Mouse (Mus musculus): ENCODE data around the gene Gm6309. TPM values are rescaled to one million over a fixed set of nuclear protein-coding genes. Genes with fewer than 3 reads are reported as not detected.
"Not testable (repeated sequence)": the region's sequence is repeated elsewhere in the genome, so short reads cannot be mapped to it uniquely, and the experiment has no call there.

The Gm6309 gene
- polyA plus RNA-seq (2016; fragmentation: Nextera tagmentation; extraction: Ambion mirVana), result not detected in 2 replicates

- H3K9me3 ChIP-seq (replicated peaks); H3K4me3 ChIP-seq; H3K27ac ChIP-seq; H3K9ac ChIP-seq; H3K4me1 ChIP-seq; H3K4me2 ChIP-seq (replicated peaks); H3K27me3 ChIP-seq; ATAC-seq (ENCODE audit: low FRiP score); H3K36me3 ChIP-seq: not testable (repeated sequence)
- WGBS, result 83% methylated on average over 2 of the region's 2 CpGs
Measured at GRCm38 (mm10) chr5:146170621-146171020, at the start of gene Gm6309. Gene Gm6309 (minus strand): TSS chr5:146170721.

GRCm38 (mm10) chr5:146205537-146205936 lies 35.0 kb upstream of the Gm6309 start:
- 94% methylated on average over 5 of the region's 5 CpGs for WGBS
- H3K36me3 ChIP-seq, result peaks cover 82% of the 10 kb centered on the region
- ATAC-seq (ENCODE audit: low FRiP score), result no peak

GRCm38 (mm10) chr5:146203921-146204320 lies 33.4 kb upstream of the Gm6309 start:
- peaks cover 70% of the 10 kb centered on the region for H3K36me3 ChIP-seq
- no peaks in the 10 kb centered on the region for H3K4me1 ChIP-seq
- no peak overlapping the region for H3K9ac ChIP-seq
- H3K4me2 ChIP-seq (replicated peaks), result no peak overlapping the region
- no peak overlapping the region for H3K27ac ChIP-seq
- no peaks in the 10 kb centered on the region for H3K27me3 ChIP-seq
- H3K4me3 ChIP-seq, result no peak overlapping the region
- 89% methylated on average over 2 of the region's 2 CpGs for WGBS
- H3K9me3 ChIP-seq (replicated peaks), result 0 out of 2 replicates have a peak, but pooled peaks cover 4% of the 10 kb centered on the region
- no peak for ATAC-seq (ENCODE audit: low FRiP score)

More at GRCm38 (mm10) chr5:146205537-146205936, 35.0 kb upstream of the Gm6309 start:
- no peaks in the 10 kb centered on the region for H3K27me3 ChIP-seq
- no peak overlapping the region for H3K9ac ChIP-seq
- H3K4me2 ChIP-seq (replicated peaks), result no peak overlapping the region
- 0 out of 2 replicates have a peak, but pooled peaks cover 4% of the 10 kb centered on the region for H3K9me3 ChIP-seq (replicated peaks)
- no peak overlapping the region for H3K4me3 ChIP-seq
- no peak overlapping the region for H3K27ac ChIP-seq
- no peaks in the 10 kb centered on the region for H3K4me1 ChIP-seq

- no peak overlapping the region for H3K27ac ChIP-seq
- no peak overlapping the region for H3K4me2 ChIP-seq (replicated peaks)
- no peaks in the 10 kb centered on the region for H3K27me3 ChIP-seq
- H3K4me3 ChIP-seq, result no peak overlapping the region
- H3K36me3 ChIP-seq, result peaks cover 37% of the 10 kb centered on the region
- H3K4me1 ChIP-seq, result no peaks in the 10 kb centered on the region
- H3K9ac ChIP-seq, result no peak overlapping the region
- 95% methylated on average over 6 of the region's 6 CpGs for WGBS
- ATAC-seq (ENCODE audit: low FRiP score), result no peak
- H3K9me3 ChIP-seq (replicated peaks), result 0 out of 2 replicates have a peak, but pooled peaks cover 4% of the 10 kb centered on the region
Measured at GRCm38 (mm10) chr5:146200580-146200979, 30.1 kb upstream of the Gm6309 start.

- Histone ChIP-seq H3K4me3 (no peak overlapping the region), H3K36me3 (peaks cover 27% of the 10 kb centered on the region), H3K9me3 (replicated peaks) (0 out of 2 replicates have a peak, but pooled peaks cover 4% of the 10 kb centered on the region), H3K9ac (no peak overlapping the region), H3K27ac (no peak overlapping the region), H3K27me3 (no peaks in the 10 kb centered on the region), H3K4me1 (no peaks in the 10 kb centered on the region), H3K4me2 (replicated peaks) (no peak overlapping the region)
- 81% methylated on average over 2 of the region's 2 CpGs for WGBS
- ATAC-seq (ENCODE audit: low FRiP score), result no peak
Measured at GRCm38 (mm10) chr5:146199540-146199939, 29.0 kb upstream of the Gm6309 start.

- H3K4me3 ChIP-seq, result no peak overlapping the region
- H3K27ac ChIP-seq, result no peak overlapping the region
- ATAC-seq (ENCODE audit: low FRiP score), result no peak
- 0 out of 2 replicates have a peak, but pooled peaks cover 4% of the 10 kb centered on the region for H3K9me3 ChIP-seq (replicated peaks)
- H3K27me3 ChIP-seq, result no peaks in the 10 kb centered on the region
- no peak overlapping the region for H3K4me2 ChIP-seq (replicated peaks)
- no peak overlapping the region for H3K9ac ChIP-seq
- H3K36me3 ChIP-seq, result peaks cover 22% of the 10 kb centered on the region
- H3K4me1 ChIP-seq, result no peaks in the 10 kb centered on the region
Measured at GRCm38 (mm10) chr5:146199073-146199472, 28.6 kb upstream of the Gm6309 start.

GRCm38 (mm10) chr5:146193360-146193759 lies 22.8 kb upstream of the Gm6309 start:
- H3K9me3 ChIP-seq (replicated peaks), result 0 out of 2 replicates have a peak, but pooled peaks cover 5% of the 10 kb centered on the region
- H3K9ac ChIP-seq, result no peak overlapping the region
- no peak overlapping the region for H3K4me3 ChIP-seq
- no peak overlapping the region for H3K4me2 ChIP-seq (replicated peaks)
- WGBS, result 82% methylated on average over 8 of the region's 8 CpGs
- ATAC-seq (ENCODE audit: low FRiP score), result no peak
- no peaks in the 10 kb centered on the region for H3K27me3 ChIP-seq
- H3K27ac ChIP-seq, result no peak overlapping the region
- no peaks in the 10 kb centered on the region for H3K4me1 ChIP-seq
- H3K36me3 ChIP-seq, result no peaks in the 10 kb centered on the region; the same call in 1 of the 2 replicates

- Histone ChIP-seq H3K27ac (no peak overlapping the region), H3K4me1 (no peaks in the 10 kb centered on the region), H3K36me3 (no peaks in the 10 kb centered on the region; the same call in 1 of the 2 replicates), H3K4me2 (replicated peaks) (no peak overlapping the region), H3K9me3 (replicated peaks) (0 out of 2 replicates have a peak, but pooled peaks cover 5% of the 10 kb centered on the region), H3K27me3 (no peaks in the 10 kb centered on the region), H3K9ac (no peak overlapping the region), H3K4me3 (no peak overlapping the region)
- no peak for ATAC-seq (ENCODE audit: low FRiP score)
- WGBS, result 65% methylated on average over 3 of the region's 3 CpGs
Measured at GRCm38 (mm10) chr5:146190501-146191269, 20.2 kb upstream of the Gm6309 start.

GRCm38 (mm10) chr5:146190093-146190492 lies 19.6 kb upstream of the Gm6309 start:
- no peak for ATAC-seq (ENCODE audit: low FRiP score)
- Histone ChIP-seq H3K27me3 (no peaks in the 10 kb centered on the region), H3K4me3 (no peak overlapping the region), H3K9me3 (replicated peaks) (0 out of 2 replicates have a peak, but pooled peaks cover 5% of the 10 kb centered on the region), H3K36me3 (no peaks in the 10 kb centered on the region; the same call in 1 of the 2 replicates), H3K27ac (no peak overlapping the region), H3K4me1 (no peaks in the 10 kb centered on the region), H3K9ac (no peak overlapping the region), H3K4me2 (replicated peaks) (no peak overlapping the region)
- 73% methylated on average over 4 of the region's 4 CpGs for WGBS

GRCm38 (mm10) chr5:146188712-146189111 lies 18.2 kb upstream of the Gm6309 start:
- H3K4me3 ChIP-seq, result no peak overlapping the region
- H3K9ac ChIP-seq, result no peak overlapping the region
- no peak overlapping the region for H3K27ac ChIP-seq
- 89% methylated on average over 7 of the region's 7 CpGs for WGBS
- H3K27me3 ChIP-seq, result no peaks in the 10 kb centered on the region
- peaks cover 10% of the 10 kb centered on the region; the same call in 1 of the 2 replicates for H3K9me3 ChIP-seq (replicated peaks)
- no peak overlapping the region for H3K4me2 ChIP-seq (replicated peaks)
- H3K36me3 ChIP-seq, result no peaks in the 10 kb centered on the region
- H3K4me1 ChIP-seq, result no peaks in the 10 kb centered on the region
- ATAC-seq (ENCODE audit: low FRiP score), result no peak

- no peaks in the 10 kb centered on the region for H3K36me3 ChIP-seq
- H3K9me3 ChIP-seq (replicated peaks), result peaks cover 10% of the 10 kb centered on the region; the same call in 1 of the 2 replicates
- H3K9ac ChIP-seq, result no peak overlapping the region
- H3K4me2 ChIP-seq (replicated peaks), result no peak overlapping the region
- H3K4me1 ChIP-seq, result no peaks in the 10 kb centered on the region
- H3K27me3 ChIP-seq, result no peaks in the 10 kb centered on the region
- ATAC-seq (ENCODE audit: low FRiP score), result no peak
- H3K4me3 ChIP-seq, result no peak overlapping the region
- H3K27ac ChIP-seq, result no peak overlapping the region
- 86% methylated on average over 1 of the region's 1 CpGs for WGBS
Measured at GRCm38 (mm10) chr5:146188144-146188543, 17.6 kb upstream of the Gm6309 start.

- WGBS, result 28% methylated on average over 5 of the region's 5 CpGs
- not testable (repeated sequence) for H3K4me3 ChIP-seq; H3K9ac ChIP-seq; H3K27me3 ChIP-seq; ATAC-seq (ENCODE audit: low FRiP score); H3K27ac ChIP-seq; H3K4me1 ChIP-seq; H3K4me2 ChIP-seq (replicated peaks); H3K9me3 ChIP-seq (replicated peaks); H3K36me3 ChIP-seq
Measured at GRCm38 (mm10) chr5:146187441-146187840, 16.9 kb upstream of the Gm6309 start.

- not testable (repeated sequence) for H3K9me3 ChIP-seq (replicated peaks); H3K9ac ChIP-seq; H3K4me3 ChIP-seq; H3K36me3 ChIP-seq; H3K27me3 ChIP-seq; H3K4me2 ChIP-seq (replicated peaks); H3K27ac ChIP-seq; H3K4me1 ChIP-seq; ATAC-seq (ENCODE audit: low FRiP score)
- WGBS, result 83% methylated on average over 4 of the region's 4 CpGs
Measured at GRCm38 (mm10) chr5:146185204-146185603, 14.7 kb upstream of the Gm6309 start, which contains the start of gene 1700001J03Rik. Gene 1700001J03Rik (minus strand): TSS chr5:146185304.
